8 mouse cellular contexts compared by ENCODE assay signal in genomic region chr2:32287923-32288367, GRCm38 (mm10). TPM values are rescaled to one million over a fixed set of nuclear protein-coding genes. Genes with fewer than 3 reads are reported as not detected.
DNase-seq lines count a peak whose midpoint lies in the region; ATAC-seq and TF ChIP-seq lines count a peak whose summit lies in the region.

TSS of gene Swi5 (minus strand) at chr2:32288075.

- peak within 1 kb of the TSS; percentile 86 for H3K4me2 ChIP-seq in embryonic facial prominence, embryonic 13.5 days
- H3K4me2 ChIP-seq in limb, embryonic 12.5 days: peak within 1 kb of the TSS; percentile 91
- peak within 1 kb of the TSS; percentile 86 for H3K4me2 ChIP-seq in midbrain, embryonic 15.5 days

- no peaks in the 10 kb centered on the region for H3K27me3 ChIP-seq in embryonic facial prominence, embryonic 13.5 days
- no peaks in the 10 kb centered on the region for H3K27me3 ChIP-seq in kidney, adult 2 months (replicated peaks; ENCODE audit: control insufficient read depth, insufficient read depth, low read length)
- H3K27me3 ChIP-seq in limb, embryonic 12.5 days: no peaks in the 10 kb centered on the region
- no peaks in the 10 kb centered on the region for H3K27me3 ChIP-seq in midbrain, embryonic 15.5 days (replicated peaks)
- H3K27me3 ChIP-seq in spleen, adult 2 months (ENCODE audit: control insufficient read depth, insufficient read depth, low read length): no peaks in the 10 kb centered on the region

- H3K36me3 ChIP-seq in embryonic facial prominence, embryonic 13.5 days: peaks cover 32% of the 10 kb centered on the region
- no peaks in the 10 kb centered on the region; the same call in 1 of the 2 replicates for H3K36me3 ChIP-seq in kidney, adult 2 months (ENCODE audit: control insufficient read depth, insufficient read depth, low read length)
- H3K36me3 ChIP-seq in limb, embryonic 12.5 days: peaks cover 43% of the 10 kb centered on the region
- H3K36me3 ChIP-seq in midbrain, embryonic 15.5 days (replicated peaks): peaks cover 10% of the 10 kb centered on the region; the same call in 1 of the 2 replicates
- H3K36me3 ChIP-seq in spleen, adult 2 months (ENCODE audit: control insufficient read depth, insufficient read depth, low read length): no peaks in the 10 kb centered on the region; the same call in 1 of the 2 replicates

- TF ChIP-seq POLR2A in kidney, adult 2 months (IDR thresholded peaks at IDR 0.05; ENCODE audit: low read depth, low read length): peak; percentile 71
- TF ChIP-seq POLR2A in spleen, adult 2 months (IDR thresholded peaks at IDR 0.05; ENCODE audit: low read depth, low read length): peak; percentile 84

- TF ChIP-seq CTCF in kidney, adult 2 months (conservative IDR thresholded peaks at IDR 0.05; ENCODE audit: insufficient read depth, insufficient read length, low read depth, low read length): no peak
- no peak for TF ChIP-seq CTCF in spleen, adult 2 months (IDR thresholded peaks at IDR 0.05; ENCODE audit: extremely low read depth, insufficient read depth, insufficient read length, insufficient replicate concordance)

- H3K4me1 ChIP-seq in embryonic facial prominence, embryonic 13.5 days: peaks cover 22% of the 10 kb centered on the region
- H3K4me1 ChIP-seq in kidney, adult 2 months (ENCODE audit: control insufficient read depth, insufficient read depth, low read length): peaks cover 9% of the 10 kb centered on the region; the same call in 1 of the 2 replicates
- H3K4me1 ChIP-seq in limb, embryonic 12.5 days (replicated peaks): peaks cover 14% of the 10 kb centered on the region
- H3K4me1 ChIP-seq in midbrain, embryonic 15.5 days: peaks cover 26% of the 10 kb centered on the region
- H3K4me1 ChIP-seq in spleen, adult 2 months (ENCODE audit: control insufficient read depth, insufficient read depth, insufficient read length): peaks cover 2% of the 10 kb centered on the region; the same call in 1 of the 2 replicates

- peak; percentile 98 for ATAC-seq in embryonic facial prominence, embryonic 13.5 days (ENCODE audit: insufficient number of reproducible peaks, insufficient read depth, low FRiP score, low TSS enrichment, low read depth)
- ATAC-seq in limb, embryonic 12.5 days (ENCODE audit: insufficient number of reproducible peaks, insufficient read depth, low FRiP score, low TSS enrichment, low read depth): peak; percentile 99
- ATAC-seq in midbrain, embryonic 15.5 days (replicated peaks): peak; percentile 99

- H3K27ac ChIP-seq in embryonic facial prominence, embryonic 13.5 days: peak within 1 kb of the TSS; percentile 79
- peak within 1 kb of the TSS; percentile 88 for H3K27ac ChIP-seq in kidney, adult 2 months (ENCODE audit: insufficient read depth, low read depth, low read length)
- peak within 1 kb of the TSS; percentile 79 for H3K27ac ChIP-seq in limb, embryonic 12.5 days
- H3K27ac ChIP-seq in midbrain, embryonic 15.5 days: peak within 1 kb of the TSS; percentile 74
- peak within 1 kb of the TSS; percentile 70 for H3K27ac ChIP-seq in spleen, adult 2 months (ENCODE audit: insufficient read depth, low read length)

- H3K4me3 ChIP-seq in embryonic facial prominence, embryonic 13.5 days: peak within 1 kb of the TSS; percentile 88
- peak within 1 kb of the TSS; percentile 91 for H3K4me3 ChIP-seq in kidney, adult 2 months (ENCODE audit: insufficient read depth, low read depth, low read length)
- peak within 1 kb of the TSS; percentile 93 for H3K4me3 ChIP-seq in limb, embryonic 12.5 days (replicated peaks)
- peak within 1 kb of the TSS; percentile 80 for H3K4me3 ChIP-seq in midbrain, embryonic 15.5 days
- H3K4me3 ChIP-seq in spleen, adult 2 months (ENCODE audit: extremely low read depth, insufficient read depth, insufficient read length): peak within 1 kb of the TSS; percentile 85

- H3K9me3 ChIP-seq in embryonic facial prominence, embryonic 13.5 days: no peaks in the 10 kb centered on the region
- no peaks in the 10 kb centered on the region for H3K9me3 ChIP-seq in limb, embryonic 12.5 days
- no peaks in the 10 kb centered on the region for H3K9me3 ChIP-seq in midbrain, embryonic 15.5 days

- peak within 1 kb of the TSS; percentile 94 for H3K9ac ChIP-seq in embryonic facial prominence, embryonic 13.5 days
- H3K9ac ChIP-seq in limb, embryonic 12.5 days (replicated peaks): peak within 1 kb of the TSS; percentile 93
- peak within 1 kb of the TSS; percentile 85 for H3K9ac ChIP-seq in midbrain, embryonic 15.5 days

- peak; percentile 99 for DNase-seq in 3134 (ENCODE audit: extremely low read depth, insufficient read length, low spot score)
- peak; percentile 98 to 99 for DNase-seq in adrenal gland, postnatal 36 days
- DNase-seq in heart, adult 18-20 months: peak; percentile 98 to 99
- DNase-seq in kidney, adult 2 months: peak; percentile 100
- peak; percentile 96 to 99 for DNase-seq in spleen, adult 2 months (ENCODE audit: low read depth in 1 of 2, low spot score in 2 of 2)

- WGBS in embryonic facial prominence, embryonic 13.5 days: 0% methylated on average over 40 of the region's 41 CpGs
- under 1% methylated on average over 40 of the region's 41 CpGs for WGBS in kidney, adult 2 months
- under 1% methylated on average over 40 of the region's 41 CpGs for WGBS in limb, embryonic 12.5 days
- WGBS in midbrain, embryonic 15.5 days: 0% methylated on average over 41 of the region's 41 CpGs
- under 1% methylated on average over 41 of the region's 41 CpGs for WGBS in spleen, adult 2 months

RNA-seq across cellular contexts. Expression of gene Swi5, which starts in this region (rescaled TPM):
- total RNA-seq in adrenal gland, postnatal 36 days (2021): 100 to 1,000 TPM; 289 to 304 TPM
- 497 and 538 TPM in 2 replicates for polyA plus RNA-seq in embryonic facial prominence, embryonic 13.5 days (2015; fragmentation: Nextera tagmentation; extraction: Ambion mirVana)
- total RNA-seq in heart, adult 18-20 months (2021): 100 to 1,000 TPM; 214 to 232 TPM
- 191 and 242 TPM in 2 replicates for polyA plus RNA-seq in kidney, adult 2 months (2012; rRNA removed)
- 368 and 439 TPM in 2 replicates for polyA plus RNA-seq in limb, embryonic 12.5 days (2016; fragmentation: Nextera tagmentation; extraction: Ambion mirVana)
- 404 TPM in 2 replicates for polyA plus RNA-seq in midbrain, embryonic 15.5 days (2015; fragmentation: Nextera tagmentation; extraction: Ambion mirVana)
- 60.5 and 63.4 TPM in 2 replicates for polyA plus RNA-seq in spleen, adult 2 months (2012; rRNA removed)

Comparison
In these comparisons a context has a peak if more than half of its experiments do, and no peak if none do; other contexts are left out.
1. Peak in every context shown above with its lines: DNase-seq, ATAC-seq, H3K4me3 ChIP-seq and H3K27ac ChIP-seq.